In the genomic region with DNA sequence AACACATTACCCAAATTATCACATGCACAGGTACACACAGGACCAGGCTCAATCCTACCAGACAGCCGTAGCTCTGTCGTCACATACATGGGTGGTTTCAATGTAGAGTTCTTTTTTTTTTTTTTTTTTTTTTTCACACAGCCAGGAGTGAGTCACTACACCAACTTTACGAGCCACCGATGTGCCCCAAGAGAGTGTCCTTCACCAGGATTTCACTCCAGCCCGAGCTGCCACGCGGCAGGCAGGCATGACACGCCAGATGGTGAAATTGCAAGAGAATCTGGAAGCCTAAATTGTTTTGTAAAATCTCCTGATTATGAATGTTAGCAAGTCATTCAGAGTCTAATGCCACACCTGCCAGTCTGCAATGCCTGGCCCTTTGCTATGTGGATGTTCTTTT, we compare ENCODE assay signal across 14 mouse cellular contexts. TPM values are rescaled to one million over a fixed set of nuclear protein-coding genes. Genes with fewer than 3 reads are reported as not detected.
A peak's percentile ranks its signal among the peaks of the same experiment; 100 is the strongest.
DNase-seq lines count a peak whose midpoint lies in the region; ATAC-seq lines count a peak whose summit lies in the region.
"Had no signal": no experiment of that assay in that cellular context is flagged by ENCODE, and none has a peak within 500 bp of the region (broad histone marks: within the 10 kb centered on the region; RNA-seq: fewer than 3 reads in every experiment).

No protein-coding gene starts in this region.

- peaks cover 65% of the 10 kb centered on the region for H3K36me3 ChIP-seq in neural tube, embryonic 14.5 days (ENCODE audit: control insufficient read depth, insufficient read depth, low read length)

- H3K27ac ChIP-seq in neural tube, embryonic 14.5 days (ENCODE audit: low read depth, low read length) = peak overlapping the region; percentile 16; the same call in 1 of the 2 replicates
- H3K27ac ChIP-seq: hindbrain, embryonic 14.5 days; limb, embryonic 12.5 days had no signal

- no peaks in the 10 kb centered on the region for H3K4me1 ChIP-seq in neural tube, embryonic 14.5 days (ENCODE audit: control insufficient read depth, insufficient read depth, low read length)
- H3K4me1 ChIP-seq: limb, embryonic 12.5 days had no signal

- 76% methylated on average over 8 of the region's 8 CpGs for WGBS in neural tube, embryonic 14.5 days
- WGBS in large intestine, adult 2 months = 41% methylated on average over 8 of the region's 8 CpGs

- no peak for ATAC-seq in neural tube, embryonic 14.5 days (ENCODE audit: low read depth)
- ATAC-seq: CD4-positive, CD25-positive, alpha-beta regulatory T cell, adult 4 months had no signal

- H3K4me3 ChIP-seq in neural tube, embryonic 14.5 days (ENCODE audit: low read depth, low read length) = no peak overlapping the region
- H3K4me3 ChIP-seq: heart, embryonic 12.5 days; limb, embryonic 12.5 days had no signal

- H3K27me3 ChIP-seq in neural tube, embryonic 14.5 days (ENCODE audit: control insufficient read depth, insufficient read depth, low read length) = no peaks in the 10 kb centered on the region
- H3K27me3 ChIP-seq: heart, embryonic 12.5 days; limb, embryonic 12.5 days had no signal

- H3K9ac ChIP-seq in neural tube, embryonic 14.5 days (replicated peaks; ENCODE audit: low read depth, low read length) = no peak overlapping the region
- H3K9ac ChIP-seq: heart, embryonic 12.5 days; hindbrain, embryonic 14.5 days; limb, embryonic 12.5 days had no signal

- H3K4me2 ChIP-seq in neural tube, embryonic 14.5 days (ENCODE audit: low read depth, low read length) = no peak overlapping the region
- H3K4me2 ChIP-seq: heart, embryonic 12.5 days; hindbrain, embryonic 14.5 days; limb, embryonic 12.5 days had no signal

- peak; percentile 50 to 63 for DNase-seq in cerebellum, postnatal 25 days
- DNase-seq in cerebellum, adult 11-12 months = no peak
- no peak for DNase-seq in neural tube, embryonic 10.5 days (ENCODE audit: extremely low spot score, low spot score)
- peak; percentile 22 for DNase-seq in large intestine, adult 2 months (ENCODE audit: low read depth, low spot score)
- peak; percentile 69 for DNase-seq in telencephalon, adult 2 months (ENCODE audit: low read depth, low spot score)
- no peak for DNase-seq in B cell, adult 2 months
- no peak for DNase-seq in gastrocnemius, postnatal 14 days
- DNase-seq: kidney, adult 9 months; midbrain, embryonic 14.5 days had no signal

- intact Hi-C loops in gastrocnemius, postnatal 14 days (cut with DNase I; ENCODE audit: low total_unique reads) = no loop called here

- H3K9me3 ChIP-seq in neural tube, embryonic 14.5 days (ENCODE audit: control insufficient read depth, low read length) = no peaks in the 10 kb centered on the region
- H3K9me3 ChIP-seq: heart, embryonic 12.5 days; limb, embryonic 12.5 days had no signal

RNA-seq across cellular contexts. Expression of a gene that starts 24.8 kb away (rescaled TPM):
- polyA plus RNA-seq in neural tube, embryonic 14.5 days (2014; fragmentation: Nextera tagmentation; extraction: Ambion mirVana) = 22.2 and 28.1 TPM in 2 replicates
- polyA plus RNA-seq in large intestine, adult 2 months (2012; rRNA removed) = 6.4 and 8.7 TPM in 2 replicates
- total RNA-seq in gastrocnemius, postnatal 14 days (2021) = 1 to 10 TPM; 3.3 to 3.9 TPM

RNA-seq across cellular contexts. Expression of a gene that starts 25.0 kb away (rescaled TPM):
- 24.6 and 27.3 TPM in 2 replicates for polyA plus RNA-seq in neural tube, embryonic 14.5 days (2014; fragmentation: Nextera tagmentation; extraction: Ambion mirVana)
- polyA plus RNA-seq in large intestine, adult 2 months (2012; rRNA removed) = 16.8 and 20.6 TPM in 2 replicates
- total RNA-seq in gastrocnemius, postnatal 14 days (2021) = 1 to 10 TPM; 5.5 to 6.3 TPM

RNA-seq across cellular contexts. Expression of a gene that starts 41.6 kb away (rescaled TPM):
- polyA plus RNA-seq in neural tube, embryonic 14.5 days (2014; fragmentation: Nextera tagmentation; extraction: Ambion mirVana) = 414 and 429 TPM in 2 replicates
- polyA plus RNA-seq in large intestine, adult 2 months (2012; rRNA removed) = 1.8 and 3.3 TPM in 2 replicates
- under 1 TPM; 0.21 to 0.42 TPM for total RNA-seq in gastrocnemius, postnatal 14 days (2021)

Comparison
In these comparisons a context has a peak if more than half of its experiments do, and no peak if none do; other contexts are left out.
1. DNase-seq: peak in cerebellum, postnatal 25 days (2 of 2), large intestine, adult 2 months (single experiment) and telencephalon, adult 2 months (single experiment); none in cerebellum, adult 11-12 months (single experiment), neural tube, embryonic 10.5 days (single experiment), B cell, adult 2 months (0 of 2) and gastrocnemius, postnatal 14 days (single experiment).
2. RNA of a gene that starts 41.6 kb away (polyA plus RNA-seq): 414 to 429 TPM in neural tube, embryonic 14.5 days; 1.8 to 3.3 TPM in large intestine, adult 2 months; every median in the first group is over 10 times any median in the second.